Mouse (Mus musculus) c-Kit-positive CD71-negative TER-119-negative erythroid progenitor cells, embryonic 14.5 days (primary cell): ENCODE data around the gene Crb2.

Experiments
- DNase-seq: peaks from one replicate; pipeline ENCODE4 v3.0.0-alpha.2; 2013; ENCODE audit warnings: low read depth

Crb2 gene

DNA sequence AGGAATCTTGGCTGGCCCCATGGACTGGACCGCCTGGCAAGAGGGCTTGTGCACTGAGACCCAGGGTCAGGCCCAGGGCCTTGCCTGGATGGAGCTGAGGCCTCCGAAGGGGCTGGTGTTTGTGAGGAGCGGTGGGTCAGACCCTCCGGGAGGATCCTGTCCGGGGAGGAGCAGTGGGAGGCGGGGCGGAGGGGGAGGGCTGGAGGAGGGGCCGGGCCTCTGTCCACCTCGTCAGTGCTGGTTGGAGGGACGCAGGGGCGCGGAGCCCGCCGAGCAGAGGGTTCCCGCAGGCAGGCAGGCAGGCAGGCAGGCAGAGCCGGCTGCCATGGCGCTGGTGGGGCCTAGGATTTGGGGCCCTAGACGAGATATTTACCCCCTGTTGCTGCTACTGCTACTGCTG, at the start of gene Crb2:
Crb2 (plus strand) TSS at position 234 of the 400 bp plus-strand sequence.
- DNase-seq = no peak

GRCm38 (mm10) chr2:37731241-37731801, 44.7 kb upstream of the Crb2 start:
- no peak for DNase-seq

GRCm38 (mm10) chr2:37734979-37735806, 40.9 kb upstream of the Crb2 start:
- DNase-seq = no peak

- DNase-seq = no peak
Observed at GRCm38 (mm10) chr2:37735807-37736188, 40.3 kb upstream of the Crb2 start.

GRCm38 (mm10) chr2:37741806-37742554, 34.1 kb upstream of the Crb2 start:
- DNase-seq = no peak

GRCm38 (mm10) chr2:37744773-37745395, 31.2 kb upstream of the Crb2 start:
- DNase-seq = no peak

DNA sequence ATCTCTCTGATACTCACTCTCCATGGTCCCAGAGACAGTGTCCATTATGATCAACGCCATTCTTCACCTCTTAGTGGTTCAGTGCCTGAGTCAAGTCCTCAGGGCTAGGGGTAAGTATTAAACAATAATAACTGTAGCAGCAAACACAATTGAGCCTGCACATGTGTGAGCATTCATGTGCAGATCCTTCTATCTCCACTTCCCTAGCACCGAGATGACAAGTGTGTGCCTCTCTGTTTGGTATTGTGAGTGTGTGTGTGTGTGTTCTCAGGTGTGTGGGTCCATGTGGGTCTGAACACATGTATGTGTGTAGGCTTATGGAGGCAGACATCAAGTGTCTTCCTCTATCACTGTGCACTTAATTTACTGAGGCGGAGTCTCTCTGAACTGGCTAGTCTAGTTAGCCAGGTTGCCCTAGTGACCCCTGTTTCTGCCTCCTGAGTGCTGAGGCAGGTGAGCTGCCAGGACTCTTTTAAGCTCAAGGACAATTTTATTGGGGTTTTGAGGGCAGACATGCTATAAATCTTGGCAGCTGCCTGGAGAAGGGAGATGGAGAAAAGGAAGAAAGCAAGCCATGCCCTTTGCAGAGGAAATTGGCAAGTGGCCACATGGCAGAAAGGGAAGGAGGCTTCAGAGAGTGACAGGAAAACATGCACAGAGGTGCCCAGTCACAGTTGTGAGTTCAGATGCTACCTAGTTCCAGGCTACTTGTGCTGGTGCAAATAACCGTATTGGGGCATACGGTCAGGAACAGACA, 29.6 kb upstream of the Crb2 start:
- DNase-seq = no peak

DNA sequence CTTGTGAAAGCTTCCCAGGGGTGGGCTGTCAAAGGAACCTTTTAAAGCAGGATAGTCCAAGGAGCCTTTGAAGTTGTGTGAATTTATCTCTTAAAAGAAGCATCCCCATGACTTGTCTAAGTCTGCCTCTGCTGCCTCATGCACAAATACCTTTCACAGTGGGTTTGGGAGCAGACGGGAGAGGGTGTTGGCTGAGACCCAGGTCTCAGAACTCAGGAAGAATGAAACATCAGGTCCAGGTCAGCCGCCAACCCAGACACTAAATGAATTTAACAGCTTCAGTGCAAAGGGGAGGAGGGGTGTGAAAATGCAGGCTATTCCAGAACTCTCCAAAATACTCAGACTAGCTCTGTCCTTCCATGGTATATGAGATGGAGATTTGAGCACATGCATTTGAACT, 28.1 kb upstream of the Crb2 start:
- DNase-seq = no peak

DNA sequence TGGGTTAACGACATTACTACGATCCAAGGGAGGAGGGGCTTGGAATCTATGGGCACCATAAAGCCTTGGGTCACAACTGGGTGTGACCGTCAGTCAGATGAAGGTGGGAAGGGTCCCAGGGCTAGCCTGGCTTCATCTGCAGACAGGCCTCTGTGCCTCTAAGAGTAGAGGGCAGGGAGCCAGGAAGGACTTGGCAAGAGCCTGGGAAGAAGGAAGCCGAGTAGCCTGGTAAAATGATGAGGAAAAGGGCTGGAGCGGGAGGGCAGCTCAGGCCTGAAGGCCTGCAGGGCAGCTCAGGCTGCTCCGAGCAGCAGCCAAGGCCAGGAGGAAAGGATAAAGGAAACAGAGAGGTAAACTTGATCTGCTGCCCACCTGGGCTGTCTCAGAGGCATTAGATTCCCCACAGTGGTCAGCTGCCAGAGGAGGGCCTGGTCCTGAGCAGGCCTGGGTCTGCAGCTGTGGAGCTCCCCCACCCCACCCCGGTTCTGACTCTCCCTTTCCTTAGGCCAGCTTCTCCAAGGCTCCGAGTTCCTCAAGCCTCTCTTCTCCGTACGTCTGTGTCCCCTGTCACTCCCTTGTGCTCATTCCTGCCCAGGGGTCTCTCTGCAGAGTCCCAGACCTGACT, 27.5 kb upstream of the Crb2 start:
- DNase-seq = no peak

DNA sequence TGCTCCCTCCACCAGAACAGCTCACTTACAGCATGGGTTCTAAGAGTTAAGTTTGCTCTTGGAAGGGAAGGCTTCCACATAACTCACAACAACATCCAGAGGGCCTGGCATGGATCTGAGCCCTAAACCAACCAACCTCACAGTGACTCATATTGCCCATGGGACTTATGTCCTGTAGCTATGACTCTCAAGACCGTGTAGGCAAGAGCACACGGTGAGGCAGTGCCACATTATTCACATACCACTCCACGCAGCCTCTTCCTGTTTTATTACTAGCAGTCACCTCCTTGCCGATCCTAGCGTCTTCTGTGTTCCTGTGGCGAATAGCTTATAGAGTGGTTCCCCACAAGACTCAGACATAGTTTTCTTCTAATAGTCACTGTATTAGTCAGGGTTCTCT, 26.7 kb upstream of the Crb2 start:
- no peak for DNase-seq

- no peak for DNase-seq
Observed at GRCm38 (mm10) chr2:37751114-37751513, 24.9 kb upstream of the Crb2 start.

DNA sequence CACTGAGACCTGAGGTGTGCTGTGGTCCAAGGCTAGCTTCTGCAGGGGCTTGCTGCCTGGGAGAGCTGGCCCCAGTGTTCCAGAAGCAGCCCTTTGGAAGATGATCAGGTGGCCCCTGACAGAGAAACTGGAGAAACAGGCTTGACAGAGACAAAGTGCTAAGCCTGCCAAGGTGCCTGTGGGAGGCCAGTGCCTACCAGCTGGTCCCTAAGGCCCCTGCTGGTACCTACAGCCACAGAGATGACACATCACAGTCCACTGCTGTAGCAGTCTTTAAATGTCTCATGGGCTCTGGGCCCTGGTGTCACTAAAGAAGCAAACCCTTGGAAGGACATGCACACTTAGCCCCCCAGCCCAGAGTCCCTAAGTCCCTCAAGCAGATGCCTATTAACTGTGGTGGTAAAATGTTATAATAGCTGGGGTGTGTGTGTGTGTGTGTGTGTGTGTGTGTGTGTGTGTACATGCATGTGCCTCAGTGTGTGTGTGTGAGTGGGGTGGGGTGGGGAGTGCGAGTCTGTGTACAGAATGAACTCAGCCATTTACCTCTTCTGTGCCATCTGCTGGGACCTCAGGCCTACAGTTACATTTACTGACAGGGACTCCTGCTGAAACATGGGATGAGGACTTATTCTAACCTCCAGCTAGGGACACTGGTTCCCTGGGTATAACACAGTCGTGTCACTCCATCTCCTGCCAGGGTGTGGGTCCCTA, 19.7 kb upstream of the Crb2 start:
- DNase-seq = no peak

DNA sequence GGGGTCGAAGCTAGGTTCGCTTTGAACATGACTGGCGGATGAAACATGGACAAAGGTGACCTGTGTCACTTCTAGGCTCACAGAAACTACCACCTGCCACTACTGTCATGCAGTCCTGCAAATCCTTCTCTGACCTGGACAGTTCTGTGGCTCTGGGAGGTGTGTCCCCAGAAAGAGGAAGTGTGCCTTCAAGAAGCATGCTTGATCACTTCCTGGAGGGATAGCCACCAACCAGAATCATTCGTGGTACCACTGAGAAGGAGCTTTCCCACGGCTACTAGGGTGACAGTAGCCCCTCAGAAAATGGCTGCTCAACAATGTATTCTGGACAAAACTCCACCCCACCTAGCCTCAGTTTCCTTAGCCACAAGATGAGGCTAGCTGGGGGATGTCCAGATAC, 19.0 kb upstream of the Crb2 start:
- DNase-seq = no peak

DNA sequence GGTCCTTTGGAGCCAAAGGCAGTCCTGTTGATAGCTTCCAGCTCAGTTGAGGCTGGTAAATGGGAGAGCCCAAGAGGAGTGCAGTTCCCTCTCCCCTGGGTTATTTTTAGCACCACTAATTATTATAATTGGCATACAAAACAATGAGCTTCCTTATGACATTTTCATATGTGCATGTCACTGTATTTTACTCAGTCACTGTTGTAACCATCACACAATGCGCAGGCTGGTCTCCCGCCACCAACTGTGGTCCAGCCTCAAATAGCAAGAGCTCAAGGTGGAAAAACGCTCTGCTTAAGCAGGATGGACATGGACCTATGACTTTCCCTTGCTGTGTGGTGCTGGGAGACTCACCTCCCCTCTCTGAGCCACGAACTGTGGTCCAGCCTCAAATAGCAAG, 18.3 kb upstream of the Crb2 start:
- no peak for DNase-seq

- DNase-seq = no peak
Observed at GRCm38 (mm10) chr2:37758343-37759015, 17.6 kb upstream of the Crb2 start.

DNA sequence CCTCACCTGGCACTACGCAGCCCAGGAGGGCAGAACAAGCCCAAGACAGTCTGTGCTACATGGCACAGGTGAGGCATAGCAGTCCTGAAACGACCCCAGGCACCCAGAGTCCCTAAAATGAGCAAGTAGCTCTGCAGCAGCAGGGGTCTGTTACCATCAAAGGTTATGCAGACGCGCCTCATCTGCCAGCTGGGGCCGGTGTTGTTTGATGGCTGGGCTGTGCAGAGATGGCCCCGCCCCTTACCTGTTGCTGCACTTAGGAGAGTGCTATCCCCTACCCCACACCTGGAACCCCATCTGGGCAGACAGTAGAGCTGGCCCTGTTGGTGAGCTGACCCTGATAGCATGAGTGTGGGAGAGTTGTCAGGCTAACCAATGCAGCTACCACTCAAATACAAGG, 15.4 kb upstream of the Crb2 start:
- no peak for DNase-seq

DNA sequence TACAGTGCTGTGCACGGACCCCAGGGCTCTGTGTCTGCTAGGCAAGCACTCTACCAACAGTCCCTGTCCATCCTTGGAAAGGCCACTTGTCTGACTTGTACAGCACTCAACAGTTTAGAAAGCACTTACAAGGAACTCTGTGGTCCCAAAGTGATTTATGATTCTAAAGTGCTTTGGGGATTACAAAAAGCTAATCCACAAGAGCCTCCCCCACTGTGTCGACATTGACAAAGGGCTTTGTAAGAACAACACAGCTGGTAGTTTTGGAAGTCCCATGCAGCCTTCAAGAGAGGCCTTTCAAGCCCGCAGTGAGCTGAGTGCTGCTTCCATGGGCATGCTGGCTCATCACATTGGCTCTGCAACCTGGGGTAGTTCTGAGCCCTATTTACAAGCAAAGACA, 12.4 kb upstream of the Crb2 start:
- no peak for DNase-seq

DNA sequence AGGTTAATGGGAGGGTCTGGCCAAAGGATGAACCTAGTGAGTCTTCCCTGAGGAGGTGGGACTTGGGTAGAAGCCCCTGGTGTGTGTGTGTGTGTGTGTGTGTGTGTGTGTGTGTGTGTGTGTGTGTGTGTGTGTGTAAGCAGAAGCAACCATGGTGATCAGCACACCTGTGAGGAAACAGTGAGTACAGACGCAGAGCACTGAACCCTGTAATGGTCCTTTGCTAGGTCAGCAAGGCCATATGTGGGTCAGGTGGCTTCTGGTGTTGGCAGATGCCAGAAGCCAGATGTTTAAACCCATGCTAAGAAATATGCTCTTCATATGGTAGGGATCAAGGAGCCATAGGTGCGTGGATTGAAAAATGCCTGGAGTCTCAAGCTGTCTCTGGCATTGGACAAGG, 11.5 kb upstream of the Crb2 start:
- no peak for DNase-seq

DNA sequence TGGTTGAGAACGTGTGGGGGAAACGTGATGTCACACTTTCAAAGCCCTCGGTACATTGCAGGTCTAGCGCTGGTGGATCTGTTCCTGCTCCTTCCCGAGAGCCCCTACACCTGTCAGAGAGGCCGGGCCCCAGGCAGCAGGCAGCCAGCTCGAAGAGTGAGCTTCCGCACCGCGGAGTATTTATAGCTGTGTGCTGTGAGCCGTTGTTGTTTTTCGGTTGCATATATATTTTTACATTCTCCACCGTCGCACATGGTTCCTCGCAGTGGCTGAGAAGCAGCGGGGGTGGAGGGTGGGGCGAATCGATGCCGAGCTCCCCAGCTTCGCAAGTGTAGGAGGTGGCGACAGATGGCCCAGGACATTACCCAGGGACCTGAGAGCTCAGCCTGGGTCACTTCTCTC, 11.0 kb upstream of the Crb2 start:
- no peak for DNase-seq

GRCm38 (mm10) chr2:37766027-37766761, 9.9 kb upstream of the Crb2 start:
- DNase-seq = no peak
